Mouse (Mus musculus): ENCODE measurements at regions not wholly inside any gene's neighbourhood (a gene's known extent, or its start where the extent isn't known, plus 50 kb on each side); places are given as distances from the start of the nearest gene placed in this dataset.

GRCm38 (mm10) chr3:128575339-128576129 lies 624.1 kb upstream of the Pitx2 start:
- Histone ChIP-seq H3K4me3 (ENCODE audit: control insufficient read depth, insufficient read depth, low read length) (no peak overlapping the region), H3K36me3 (ENCODE audit: control insufficient read depth, insufficient read depth, low read length) (no peaks in the 10 kb centered on the region), H3K27ac (ENCODE audit: control insufficient read depth, insufficient read depth, low read length) (no peak overlapping the region), H3K4me1 (replicated peaks; ENCODE audit: control insufficient read depth, insufficient read depth, low read length) (no peaks in the 10 kb centered on the region), H3K27me3 (ENCODE audit: control insufficient read depth, insufficient read depth, low read length) (no peaks in the 10 kb centered on the region)
- DNase-seq: no peak
- WGBS: 71% methylated on average over 2 of the region's 2 CpGs
- TF ChIP-seq POLR2A (IDR thresholded peaks at IDR 0.05; ENCODE audit: control insufficient read depth, extremely low read depth, insufficient read depth, low read length, poor library complexity): no peak
- TF ChIP-seq CTCF (IDR thresholded peaks at IDR 0.05; ENCODE audit: borderline replicate concordance, control insufficient read depth, extremely low read depth, insufficient read depth, low read length, poor library complexity): no peak

- H3K4me3 ChIP-seq (ENCODE audit: control insufficient read depth, insufficient read depth, low read length): no peak overlapping the region
- TF ChIP-seq POLR2A (IDR thresholded peaks at IDR 0.05; ENCODE audit: control insufficient read depth, extremely low read depth, insufficient read depth, low read length, poor library complexity) (no peak), CTCF (IDR thresholded peaks at IDR 0.05; ENCODE audit: borderline replicate concordance, control insufficient read depth, extremely low read depth, insufficient read depth, low read length, poor library complexity) (no peak)
- no peaks in the 10 kb centered on the region for H3K4me1 ChIP-seq (replicated peaks; ENCODE audit: control insufficient read depth, insufficient read depth, low read length)
- WGBS: 89% methylated on average over 3 of the region's 3 CpGs
- no peaks in the 10 kb centered on the region for H3K36me3 ChIP-seq (ENCODE audit: control insufficient read depth, insufficient read depth, low read length)
- no peak overlapping the region for H3K27ac ChIP-seq (ENCODE audit: control insufficient read depth, insufficient read depth, low read length)
- no peaks in the 10 kb centered on the region for H3K27me3 ChIP-seq (ENCODE audit: control insufficient read depth, insufficient read depth, low read length)
- DNase-seq: no peak
Observed at GRCm38 (mm10) chr3:128570551-128570950, 629.1 kb upstream of the Pitx2 start.

- DNase-seq: no peak
- TF ChIP-seq CTCF (IDR thresholded peaks at IDR 0.05; ENCODE audit: borderline replicate concordance, control insufficient read depth, extremely low read depth, insufficient read depth, low read length, poor library complexity): no peak
- TF ChIP-seq POLR2A (IDR thresholded peaks at IDR 0.05; ENCODE audit: control insufficient read depth, extremely low read depth, insufficient read depth, low read length, poor library complexity): no peak
- H3K27ac ChIP-seq (ENCODE audit: control insufficient read depth, insufficient read depth, low read length): no peak overlapping the region
- H3K4me3 ChIP-seq (ENCODE audit: control insufficient read depth, insufficient read depth, low read length): no peak overlapping the region
- no peaks in the 10 kb centered on the region for H3K4me1 ChIP-seq (replicated peaks; ENCODE audit: control insufficient read depth, insufficient read depth, low read length)
- H3K27me3 ChIP-seq (ENCODE audit: control insufficient read depth, insufficient read depth, low read length): no peaks in the 10 kb centered on the region
- no peaks in the 10 kb centered on the region for H3K36me3 ChIP-seq (ENCODE audit: control insufficient read depth, insufficient read depth, low read length)
- WGBS: 89% methylated on average over 8 of the region's 8 CpGs
Observed at GRCm38 (mm10) chr3:128565386-128565785, 634.3 kb upstream of the Pitx2 start.

GRCm38 (mm10) chr3:128546416-128547327 lies 650.5 kb upstream of the Fam241a start:
- H3K27me3 ChIP-seq (ENCODE audit: control insufficient read depth, insufficient read depth, low read length): no peaks in the 10 kb centered on the region
- H3K4me1 ChIP-seq (replicated peaks; ENCODE audit: control insufficient read depth, insufficient read depth, low read length): no peaks in the 10 kb centered on the region
- no peak overlapping the region for H3K4me3 ChIP-seq (ENCODE audit: control insufficient read depth, insufficient read depth, low read length)
- DNase-seq: no peak
- TF ChIP-seq CTCF (IDR thresholded peaks at IDR 0.05; ENCODE audit: borderline replicate concordance, control insufficient read depth, extremely low read depth, insufficient read depth, low read length, poor library complexity) (no peak), POLR2A (IDR thresholded peaks at IDR 0.05; ENCODE audit: control insufficient read depth, extremely low read depth, insufficient read depth, low read length, poor library complexity) (no peak)
- WGBS: 86% methylated on average over 9 of the region's 9 CpGs
- no peak overlapping the region for H3K27ac ChIP-seq (ENCODE audit: control insufficient read depth, insufficient read depth, low read length)
- no peaks in the 10 kb centered on the region for H3K36me3 ChIP-seq (ENCODE audit: control insufficient read depth, insufficient read depth, low read length)

GRCm38 (mm10) chr3:128525427-128525826 lies 629.3 kb upstream of the Fam241a start:
- 94% methylated on average over 4 of the region's 4 CpGs for WGBS
- no peaks in the 10 kb centered on the region for H3K36me3 ChIP-seq (ENCODE audit: control insufficient read depth, insufficient read depth, low read length)
- TF ChIP-seq CTCF (IDR thresholded peaks at IDR 0.05; ENCODE audit: borderline replicate concordance, control insufficient read depth, extremely low read depth, insufficient read depth, low read length, poor library complexity) (no peak), POLR2A (IDR thresholded peaks at IDR 0.05; ENCODE audit: control insufficient read depth, extremely low read depth, insufficient read depth, low read length, poor library complexity) (no peak)

GRCm38 (mm10) chr3:128520671-128521103 lies 624.6 kb upstream of the Fam241a start:
- Histone ChIP-seq H3K36me3 (ENCODE audit: control insufficient read depth, insufficient read depth, low read length) (no peaks in the 10 kb centered on the region), H3K27ac (ENCODE audit: control insufficient read depth, insufficient read depth, low read length) (no peak overlapping the region), H3K27me3 (ENCODE audit: control insufficient read depth, insufficient read depth, low read length) (no peaks in the 10 kb centered on the region), H3K4me3 (ENCODE audit: control insufficient read depth, insufficient read depth, low read length) (no peak overlapping the region), H3K4me1 (replicated peaks; ENCODE audit: control insufficient read depth, insufficient read depth, low read length) (no peaks in the 10 kb centered on the region)
- DNase-seq: no peak
- no peak for TF ChIP-seq CTCF (IDR thresholded peaks at IDR 0.05; ENCODE audit: borderline replicate concordance, control insufficient read depth, extremely low read depth, insufficient read depth, low read length, poor library complexity)
- TF ChIP-seq POLR2A (IDR thresholded peaks at IDR 0.05; ENCODE audit: control insufficient read depth, extremely low read depth, insufficient read depth, low read length, poor library complexity): no peak
- WGBS: 84% methylated on average over 7 of the region's 7 CpGs

More at GRCm38 (mm10) chr3:128525427-128525826, 629.3 kb upstream of the Fam241a start:
- H3K27ac ChIP-seq (ENCODE audit: control insufficient read depth, insufficient read depth, low read length): no peak overlapping the region
- no peaks in the 10 kb centered on the region for H3K27me3 ChIP-seq (ENCODE audit: control insufficient read depth, insufficient read depth, low read length)
- DNase-seq: no peak
- H3K4me3 ChIP-seq (ENCODE audit: control insufficient read depth, insufficient read depth, low read length): no peak overlapping the region
- H3K4me1 ChIP-seq (replicated peaks; ENCODE audit: control insufficient read depth, insufficient read depth, low read length): no peaks in the 10 kb centered on the region

Data from thymus, adult 2 months (tissue).